Mouse (Mus musculus) intestine, postnatal 0 days (tissue): ENCODE results near the gene C1qtnf2. TPM values are rescaled to one million over a fixed set of nuclear protein-coding genes. Genes with fewer than 3 reads are reported as not detected.
A peak's percentile ranks its signal among the peaks of the same experiment; 100 is the strongest.

Experiments
- ATAC-seq: fragments of 200-750 bp; cut with Nextera tagmentation; 2 replicates; pipeline ENCODE4 v1.8.0; 2017; ENCODE audit warnings: mild to moderate bottlenecking, moderate TSS enrichment, moderate library complexity
- H3K27ac ChIP-seq: fragments of 300-500 bp; sonication (generic); 2 replicates; pipeline ENCODE4 v1.5.1; 2014; ENCODE audit warnings: mild to moderate bottlenecking, low read depth, low read length, moderate library complexity
- H3K27me3 ChIP-seq: fragments of 300-500 bp; sonication (generic); replicated peaks from 2 replicates; pipeline ENCODE4 v1.6.1; 2014; ENCODE audit warnings: low read length, mixed read lengths; ENCODE audit not compliant: control insufficient read depth, insufficient read depth
- H3K36me3 ChIP-seq: fragments of 300-500 bp; sonication (generic); 2 replicates; pipeline ENCODE4 v1.6.1; 2014; ENCODE audit warnings: mild to moderate bottlenecking, moderate library complexity; ENCODE audit not compliant: control insufficient read depth, insufficient read depth
- H3K4me1 ChIP-seq: fragments of 300-500 bp; sonication (generic); replicated peaks from 2 replicates; pipeline ENCODE4 v1.6.1; 2014; ENCODE audit warnings: antibody characterized with exemption, low read length, mixed read lengths; ENCODE audit not compliant: control insufficient read depth, insufficient read depth
- H3K4me2 ChIP-seq: fragments of 300-500 bp; sonication (generic); replicated peaks from 2 replicates; pipeline ENCODE4 v1.6.1; 2014; ENCODE audit warnings: low read depth, mild to moderate bottlenecking, moderate library complexity
- H3K4me3 ChIP-seq: fragments of 300-500 bp; sonication (generic); 2 replicates; pipeline ENCODE4 v1.5.1; 2014; ENCODE audit warnings: low read depth, low read length
- H3K9ac ChIP-seq: fragments of 300-500 bp; sonication (generic); 2 replicates; pipeline ENCODE4 v1.6.1; 2014; ENCODE audit warnings: mild to moderate bottlenecking, low read depth, low read length
- H3K9me3 ChIP-seq: fragments of 300-500 bp; sonication (generic); 2 replicates; pipeline ENCODE4 v1.6.1; 2016; ENCODE audit warnings: mixed run types; ENCODE audit not compliant: control insufficient read depth
- CTCF ChIP-seq: sonication (generic); IDR thresholded peaks from 2 replicates; pipeline ENCODE4 v1.5.1; 2016; ENCODE audit warnings: low read depth, mild to moderate bottlenecking, control low read depth, antibody characterized with exemption, moderate library complexity
- WGBS: fragments of 180-500 bp; shearing (Covaris S2); extraction: QIAGEN DNeasy Blood & Tissue Kit; methylation state at CpG from one replicate; pipeline ENCODE4 v1.1.7; 2014; 5-methylcytosine and 5-hydroxymethylcytosine counted together
- polyA plus RNA-seq: library from polyadenylated mRNA; unstranded; fragments of >200 nt; fragmentation: Nextera tagmentation; extraction: Ambion mirVana; gene quantifications from 2 replicates; pipeline ENCODE4 v1.2.1, GENCODE M21; 2015

The C1qtnf2 gene
- polyA plus RNA-seq, 1 experiment from 2014 or later, result 9.4 TPM

GRCm38 (mm10) chr11:43433254-43434023 lies 40.6 kb upstream of the C1qtnf2 start, which contains the start of gene Slu7:
TSS of gene Slu7 (plus strand) at chr11:43433744.
- ATAC-seq, result peak; percentile 83
- Histone ChIP-seq H3K36me3 (peaks cover 6% of the 10 kb centered on the region), H3K9ac (peak within 1 kb of the TSS; percentile 84), H3K4me3 (peak within 1 kb of the TSS; percentile 87), H3K27me3 (no peaks in the 10 kb centered on the region), H3K4me1 (peaks cover 5% of the 10 kb centered on the region), H3K4me2 (peak within 1 kb of the TSS; percentile 70), H3K9me3 (no peaks in the 10 kb centered on the region), H3K27ac (peak within 1 kb of the TSS; percentile 55; the same call in 1 of the 2 replicates)
- WGBS, result 8% methylated on average over 38 of the region's 38 CpGs
- TF ChIP-seq CTCF, result peak; percentile 29; the same call in 1 of the 2 replicates

- no peaks in the 10 kb centered on the region for H3K9me3 ChIP-seq
- no peaks in the 10 kb centered on the region for H3K27me3 ChIP-seq
- peak overlapping the region; percentile 84 for H3K9ac ChIP-seq
- no peak for TF ChIP-seq CTCF
- H3K27ac ChIP-seq, result peak overlapping the region; percentile 55; the same call in 1 of the 2 replicates
- ATAC-seq, result peak; percentile 37; the same call in 1 of the 2 replicates
- peaks cover 5% of the 10 kb centered on the region for H3K4me1 ChIP-seq
- peak overlapping the region; percentile 70 for H3K4me2 ChIP-seq
- peak overlapping the region; percentile 87 for H3K4me3 ChIP-seq
- H3K36me3 ChIP-seq, result peaks cover 9% of the 10 kb centered on the region
- 2% methylated on average over 9 of the region's 9 CpGs for WGBS
These were observed 40.1 kb upstream of the C1qtnf2 start for GRCm38 (mm10) chr11:43434024-43434407.

GRCm38 (mm10) chr11:43441121-43441520 lies 33.0 kb upstream of the C1qtnf2 start:
- H3K4me3 ChIP-seq, result no peak overlapping the region
- H3K9me3 ChIP-seq, result no peaks in the 10 kb centered on the region
- H3K4me2 ChIP-seq, result no peak overlapping the region
- H3K27ac ChIP-seq, result no peak overlapping the region
- no peaks in the 10 kb centered on the region for H3K4me1 ChIP-seq
- H3K9ac ChIP-seq, result no peak overlapping the region
- H3K36me3 ChIP-seq, result peaks cover 79% of the 10 kb centered on the region
- WGBS, result 95% methylated on average over 10 of the region's 10 CpGs
- no peak for TF ChIP-seq CTCF
- no peaks in the 10 kb centered on the region for H3K27me3 ChIP-seq
- ATAC-seq, result no peak

GRCm38 (mm10) chr11:43443183-43443582 lies 30.9 kb upstream of the C1qtnf2 start:
- H3K4me3 ChIP-seq, result no peak overlapping the region
- no peaks in the 10 kb centered on the region for H3K9me3 ChIP-seq
- H3K36me3 ChIP-seq, result peaks cover 86% of the 10 kb centered on the region
- TF ChIP-seq CTCF, result no peak
- H3K4me1 ChIP-seq, result no peaks in the 10 kb centered on the region
- H3K9ac ChIP-seq, result no peak overlapping the region
- H3K27ac ChIP-seq, result no peak overlapping the region
- no peak for ATAC-seq
- WGBS, result 91% methylated on average over 13 of the region's 13 CpGs
- no peaks in the 10 kb centered on the region for H3K27me3 ChIP-seq
- H3K4me2 ChIP-seq, result no peak overlapping the region

GRCm38 (mm10) chr11:43449916-43450315 lies 24.2 kb upstream of the C1qtnf2 start:
- 91% methylated on average over 2 of the region's 2 CpGs for WGBS
- no peak for ATAC-seq
- H3K4me2 ChIP-seq, result no peak overlapping the region

GRCm38 (mm10) chr11:43451322-43451721 lies 22.8 kb upstream of the C1qtnf2 start:
- no peak for ATAC-seq
- WGBS, result 59% methylated on average over 4 of the region's 4 CpGs
- Histone ChIP-seq H3K27me3 (no peaks in the 10 kb centered on the region), H3K9ac (no peak overlapping the region), H3K4me1 (no peaks in the 10 kb centered on the region), H3K9me3 (no peaks in the 10 kb centered on the region), H3K4me3 (no peak overlapping the region), H3K27ac (no peak overlapping the region), H3K36me3 (peaks cover 11% of the 10 kb centered on the region), H3K4me2 (no peak overlapping the region)
- TF ChIP-seq CTCF, result no peak

More at GRCm38 (mm10) chr11:43449916-43450315, 24.2 kb upstream of the C1qtnf2 start:
- no peak for TF ChIP-seq CTCF
- H3K4me1 ChIP-seq, result no peaks in the 10 kb centered on the region
- H3K9me3 ChIP-seq, result no peaks in the 10 kb centered on the region
- no peak overlapping the region for H3K4me3 ChIP-seq
- H3K27me3 ChIP-seq, result no peaks in the 10 kb centered on the region
- H3K27ac ChIP-seq, result no peak overlapping the region
- no peak overlapping the region for H3K9ac ChIP-seq
- H3K36me3 ChIP-seq, result peaks cover 25% of the 10 kb centered on the region
